Mouse (Mus musculus) MEL (cell line): Measurements from ENCODE around the gene Acvrl1. TPM values are rescaled to one million over a fixed set of nuclear protein-coding genes. Genes with fewer than 3 reads are reported as not detected.
A peak's percentile ranks its signal among the peaks of the same experiment; 100 is the strongest.

Experiments
- DNase-seq: peaks from one replicate; pipeline ENCODE4 v3.0.0; 2011; ENCODE audit warnings: low read depth, low spot score
- H3K27ac ChIP-seq: 2 replicates; pipeline ENCODE4 v1.5.1; 2012; ENCODE audit warnings: low read depth, mild to moderate bottlenecking, control low read depth, low read length, moderate library complexity; ENCODE audit not compliant: control insufficient read depth
- H3K27me3 ChIP-seq, 2 experiments: fragments of 150-350 bp in 1 of 2; sonication (generic) in 1 of 2; 2 replicates each; pipeline ENCODE4 v1.6.1; 2012; ENCODE audit warnings: low read length in 2 of 2, mild to moderate bottlenecking in 2 of 2, improper control_type of control experiment in 1 of 2, moderate library complexity in 1 of 2; ENCODE audit not compliant: insufficient read depth in 2 of 2, control insufficient read depth in 1 of 2
- H3K36me3 ChIP-seq, 2 experiments: 2 replicates each; pipeline ENCODE4 v1.6.1; 2012 to 2014; ENCODE audit warnings: low read length in 2 of 2, improper control_type of control experiment in 1 of 2, inconsistent platforms in 1 of 2, mild to moderate bottlenecking in 1 of 2; ENCODE audit not compliant: insufficient read depth in 2 of 2, control insufficient read depth in 1 of 2
- H3K4me1 ChIP-seq, 2 experiments: fragments of 150-350 bp in 1 of 2; sonication (generic) in 1 of 2; 2 replicates each; pipeline ENCODE4 v1.6.1; 2012; ENCODE audit warnings: low read length in 2 of 2, improper control_type of control experiment in 1 of 2, mild to moderate bottlenecking in 1 of 2; ENCODE audit not compliant: insufficient read depth in 2 of 2, control insufficient read depth in 1 of 2
- H3K4me3 ChIP-seq, 2 experiments: fragments of 150-350 bp in 1 of 2; sonication (generic) in 1 of 2; 2 replicates each; pipeline ENCODE4 v1.5.1; 2012; ENCODE audit warnings: low read depth in 2 of 2, low read length in 2 of 2, mild to moderate bottlenecking in 2 of 2, moderate library complexity in 2 of 2, control low read depth in 1 of 2, improper control_type of control experiment in 1 of 2; ENCODE audit not compliant: control insufficient read depth in 1 of 2, insufficient read depth in 1 of 2
- H3K79me2 ChIP-seq: 2 replicates; pipeline ENCODE4 v1.6.1; 2012; ENCODE audit warnings: mild to moderate bottlenecking, low read length, moderate library complexity; ENCODE audit not compliant: control insufficient read depth, poor library complexity, insufficient read depth
- H3K9ac ChIP-seq: 2 replicates; pipeline ENCODE4 v1.6.1; 2012; ENCODE audit warnings: low read depth, mild to moderate bottlenecking, control low read depth, low read length, moderate library complexity; ENCODE audit not compliant: control insufficient read depth, poor library complexity, severe bottlenecking
- H3K9me3 ChIP-seq: fragments of 150-350 bp; sonication (generic); replicated peaks from 2 replicates; pipeline ENCODE4 v1.6.1; 2012; ENCODE audit warnings: mild to moderate bottlenecking, low read length, improper control_type of control experiment, moderate library complexity; ENCODE audit not compliant: insufficient read depth
- BHLHE40 ChIP-seq: IDR thresholded peaks from 2 replicates; pipeline ENCODE4 v1.6.1; 2012; ENCODE audit warnings: low read depth, mild to moderate bottlenecking, inconsistent platforms, low read length, improper control_type of control experiment, borderline replicate concordance
- ELF1 ChIP-seq: IDR thresholded peaks from 2 replicates; pipeline ENCODE4 v1.6.1; 2014; ENCODE audit warnings: low read depth, mild to moderate bottlenecking, inconsistent platforms, low read length, improper control_type of control experiment, moderate library complexity
- GATA1 ChIP-seq: IDR thresholded peaks from 2 replicates; pipeline ENCODE4 v1.6.1; 2011; ENCODE audit warnings: low read depth, low read length, improper control_type of control experiment
- JUND ChIP-seq: IDR thresholded peaks from 2 replicates; pipeline ENCODE4 v1.6.1; 2011; ENCODE audit warnings: low read depth, mild to moderate bottlenecking, improper control_type of control experiment, low read length
- KAT2A ChIP-seq: conservative IDR thresholded peaks from 2 replicates; pipeline ENCODE4 v1.6.1; 2012; ENCODE audit warnings: low read depth, low read length, improper control_type of control experiment, inconsistent platforms
- MAFK ChIP-seq: IDR thresholded peaks from 2 replicates; pipeline ENCODE4 v1.6.1; 2011; ENCODE audit warnings: low read depth, mild to moderate bottlenecking, low read length, improper control_type of control experiment, borderline replicate concordance
- MXI1 ChIP-seq: IDR thresholded peaks from 2 replicates; pipeline ENCODE4 v1.6.1; 2011; ENCODE audit warnings: mild to moderate bottlenecking, low read depth, low read length, improper control_type of control experiment
- MYB ChIP-seq: IDR thresholded peaks from 2 replicates; pipeline ENCODE4 v1.6.1; 2011; ENCODE audit warnings: mild to moderate bottlenecking, low read depth, low read length, improper control_type of control experiment
- MYC ChIP-seq: IDR thresholded peaks from 2 replicates; pipeline ENCODE4 v1.6.1; 2011; ENCODE audit warnings: low read depth, mild to moderate bottlenecking, low read length, improper control_type of control experiment, moderate library complexity
- NELFE ChIP-seq: IDR thresholded peaks from 2 replicates; pipeline ENCODE4 v1.6.1; 2011; ENCODE audit warnings: low read depth, low read length, improper control_type of control experiment
- NRF1 ChIP-seq: IDR thresholded peaks from 2 replicates; pipeline ENCODE4 v1.6.1; 2014; ENCODE audit warnings: low read depth, mild to moderate bottlenecking, inconsistent platforms, low read length, improper control_type of control experiment, moderate library complexity; ENCODE audit not compliant: poor library complexity, insufficient read depth, severe bottlenecking
- POLR2AphosphoS2 ChIP-seq: IDR thresholded peaks from 2 replicates; pipeline ENCODE4 v1.6.1; 2011; ENCODE audit warnings: low read length, improper control_type of control experiment
- POLR2AphosphoS5 ChIP-seq: IDR thresholded peaks from 2 replicates; pipeline ENCODE4 v1.6.1; 2012; ENCODE audit warnings: low read depth, borderline replicate concordance, mild to moderate bottlenecking, inconsistent platforms, low read length, moderate library complexity, mixed read lengths
- RAD21 ChIP-seq: IDR thresholded peaks from 2 replicates; pipeline ENCODE4 v1.6.1; 2011; ENCODE audit warnings: mild to moderate bottlenecking, low read depth, low read length, improper control_type of control experiment
- RCOR1 ChIP-seq: IDR thresholded peaks from 2 replicates; pipeline ENCODE4 v1.6.1; 2012; ENCODE audit warnings: low read depth, mild to moderate bottlenecking, inconsistent platforms, low read length, improper control_type of control experiment
- TBP ChIP-seq: IDR thresholded peaks from 2 replicates; pipeline ENCODE4 v1.8.0; 2011; ENCODE audit warnings: low read depth, low read length, improper control_type of control experiment
- TCF12 ChIP-seq: IDR thresholded peaks from 2 replicates; pipeline ENCODE4 v1.6.1; 2014; ENCODE audit warnings: low read depth, mild to moderate bottlenecking, inconsistent platforms, low read length, improper control_type of control experiment, moderate library complexity
- USF1 ChIP-seq: IDR thresholded peaks from 2 replicates; pipeline ENCODE4 v1.6.1; 2014; ENCODE audit warnings: low read depth, mild to moderate bottlenecking, inconsistent platforms, low read length, improper control_type of control experiment, moderate library complexity
- USF2 ChIP-seq, 2 experiments: IDR thresholded peaks; 2 replicates each; pipeline ENCODE4 v1.6.1; 2011 to 2012; ENCODE audit warnings: improper control_type of control experiment in 2 of 2, low read length in 2 of 2, borderline replicate concordance in 1 of 2, inconsistent platforms in 1 of 2, low read depth in 1 of 2, mild to moderate bottlenecking in 1 of 2; ENCODE audit not compliant: insufficient read depth in 1 of 2
- ZC3H11A ChIP-seq: IDR thresholded peaks from 2 replicates; pipeline ENCODE4 v1.6.1; 2012; ENCODE audit warnings: low read depth, mild to moderate bottlenecking, inconsistent platforms, low read length, improper control_type of control experiment
- ZKSCAN1 ChIP-seq: IDR thresholded peaks from 2 replicates; pipeline ENCODE4 v1.6.1; 2012; ENCODE audit warnings: low read depth, mild to moderate bottlenecking, inconsistent platforms, low read length, improper control_type of control experiment, moderate library complexity
- ZNF384 ChIP-seq: IDR thresholded peaks from 2 replicates; pipeline ENCODE4 v1.6.1; 2012; ENCODE audit warnings: low read depth, mild to moderate bottlenecking, inconsistent platforms, low read length, improper control_type of control experiment
- polyA plus RNA-seq, 2 experiments: library from polyadenylated mRNA; stranded (reverse) in 1 of 2; unstranded in 1 of 2; fragments of >175 nt in 1 of 2; fragments of >200 nt in 1 of 2; gene quantifications; 2 replicates each; pipeline versions ENCODE4 v1.2.1 to v1.2.4; 2012; ENCODE audit warnings: low replicate concordance in 2 of 2, low read depth in 1 of 2; ENCODE audit not compliant: insufficient read length in 2 of 2, insufficient read depth in 1 of 2, missing spikeins in 1 of 2
- total RNA-seq: library from RNA; depleted of rRNA; stranded (reverse); fragments of 300-350 nt; gene quantifications from 2 replicates; pipeline ENCODE4 v1.2.3, GENCODE M21; 2012

Acvrl1 gene
- total and polyA plus RNA-seq, 3 experiments, result 0.08 to 0.18 TPM; not detected in 1

- TF ChIP-seq RAD21, result no peak
- TF ChIP-seq ELF1, result peak; percentile 55; the same call in 1 of the 2 replicates
- TF ChIP-seq BHLHE40, result peak; percentile 90
- no peak for TF ChIP-seq NELFE
- TF ChIP-seq ZKSCAN1, result no peak
- no peak for TF ChIP-seq NRF1
- no peak for TF ChIP-seq ZNF384
- no peak for TF ChIP-seq USF1
- peak; percentile 79 for TF ChIP-seq MXI1
- 0 out of 2 replicates have a peak, but pooled peaks have one; percentile 50 for TF ChIP-seq TBP
- TF ChIP-seq KAT2A, result no peak
- TF ChIP-seq MAFK, result peak; percentile 64; the same call in 1 of the 2 replicates
- TF ChIP-seq TCF12, result peak; percentile 98
- TF ChIP-seq POLR2AphosphoS5, result no peak
- no peak for TF ChIP-seq POLR2AphosphoS2
- TF ChIP-seq, all 39 proteins: peak for 14
Observed at GRCm38 (mm10) chr15:101139885-101140284, 11.6 kb downstream of the Acvrl1 start (continued).

- no peak overlapping the region for H3K4me3 ChIP-seq
- no peaks in the 10 kb centered on the region for H3K9me3 ChIP-seq
- no peaks in the 10 kb centered on the region; the same call in 1 of the 2 replicates for H3K79me2 ChIP-seq
- no peak for DNase-seq
- no peak overlapping the region for H3K9ac ChIP-seq
- H3K27me3 ChIP-seq, result no peaks in the 10 kb centered on the region
- TF ChIP-seq RCOR1 (no peak), MYC (no peak), BHLHE40 (no peak), MYB (no peak), ZNF384 (no peak), GATA1 (no peak), MXI1 (no peak), ZC3H11A (no peak), POLR2AphosphoS5 (no peak), RAD21 (no peak), USF2 (IDR thresholded peaks at IDR 0.05; ENCODE audit: borderline replicate concordance in 1 of 2, insufficient read depth in 1 of 2, low read depth in 1 of 2, low read length in 2 of 2) (no peak), POLR2AphosphoS2 (no peak), TCF12 (no peak), JUND (no peak)
- TF ChIP-seq, all 39 proteins: peak for 0
- peak overlapping the region; percentile 1; the same call in 1 of the 2 replicates for H3K27ac ChIP-seq
- peaks cover 17 to 62% of the 10 kb centered on the region in 2 experiments for H3K4me1 ChIP-seq
- H3K36me3 ChIP-seq, result peaks cover 0 to 45% of the 10 kb centered on the region in 2 experiments; a peak in 2 of 4 replicates
Observed at GRCm38 (mm10) chr15:101140587-101140986, 12.3 kb downstream of the Acvrl1 start.
